Mouse (Mus musculus) liver, postnatal 0 days (tissue): ENCODE data around the gene Gm49661. TPM values are rescaled to one million over a fixed set of nuclear protein-coding genes. Genes with fewer than 3 reads are reported as not detected.

ENCODE experiments used
- ATAC-seq: fragments of 200-750 bp; cut with Nextera tagmentation; 2 replicates; pipeline ENCODE4 v1.8.0; 2017; ENCODE audit warnings: mild to moderate bottlenecking, moderate library complexity
- DNase-seq: peaks from one replicate; pipeline ENCODE4 v3.0.0-alpha.2; 2016
- H3K27ac ChIP-seq: fragments of 300-500 bp; sonication (generic); 2 replicates; pipeline ENCODE4 v1.5.1; 2014; ENCODE audit warnings: antibody characterized with exemption, moderate library complexity, mild to moderate bottlenecking, low read depth
- H3K27me3 ChIP-seq: fragments of 300-500 bp; sonication (generic); 2 replicates; pipeline ENCODE4 v1.6.1; 2014; ENCODE audit warnings: low read length, control low read depth, mixed read lengths; ENCODE audit not compliant: insufficient read depth
- H3K36me3 ChIP-seq: fragments of 300-500 bp; sonication (generic); replicated peaks from 2 replicates; pipeline ENCODE4 v1.6.1; 2014; ENCODE audit warnings: mild to moderate bottlenecking, control low read depth, low read length, moderate library complexity, mixed read lengths; ENCODE audit not compliant: insufficient read depth
- H3K4me1 ChIP-seq: fragments of 300-500 bp; sonication (generic); 2 replicates; pipeline ENCODE4 v1.6.1; 2014; ENCODE audit warnings: antibody characterized with exemption, mild to moderate bottlenecking, control low read depth; ENCODE audit not compliant: insufficient read depth
- H3K4me2 ChIP-seq: fragments of 300-500 bp; sonication (generic); 2 replicates; pipeline ENCODE4 v1.6.1; 2014; ENCODE audit warnings: low read depth, mild to moderate bottlenecking, low read length, moderate library complexity, mixed read lengths
- H3K4me3 ChIP-seq: fragments of 300-500 bp; sonication (generic); 2 replicates; pipeline ENCODE4 v1.5.1; 2014; ENCODE audit warnings: low read depth, low read length
- H3K9ac ChIP-seq: fragments of 300-500 bp; sonication (generic); replicated peaks from 2 replicates; pipeline ENCODE4 v1.6.1; 2014; ENCODE audit warnings: mild to moderate bottlenecking, moderate library complexity
- H3K9me3 ChIP-seq: fragments of 300-500 bp; sonication (generic); 2 replicates; pipeline ENCODE4 v1.6.1; 2016; ENCODE audit warnings: mild to moderate bottlenecking, control low read depth, low read length, mixed read lengths
- CTCF ChIP-seq: sonication (generic); IDR thresholded peaks from 2 replicates; pipeline ENCODE4 v1.5.1; 2016; ENCODE audit warnings: antibody characterized with exemption, low read depth
- EP300 ChIP-seq: IDR thresholded peaks from 2 replicates; pipeline ENCODE4 v1.6.1; 2016; ENCODE audit warnings: antibody characterized with exemption, low read depth, mild to moderate bottlenecking
- WGBS: fragments of 180-500 bp; shearing (Covaris S2); extraction: QIAGEN DNeasy Blood & Tissue Kit; methylation state at CpG from one replicate; pipeline ENCODE4 v1.1.7; 2014; ENCODE audit not compliant: insufficient replicate concordance; 5-methylcytosine and 5-hydroxymethylcytosine counted together
- polyA plus RNA-seq: library from polyadenylated mRNA; unstranded; fragments of >200 nt; fragmentation: Nextera tagmentation; extraction: Ambion mirVana; gene quantifications from 2 replicates; pipeline ENCODE4 v1.2.1, GENCODE M21; 2015

Gm49661 gene
- polyA plus RNA-seq, 1 experiment from 2014 or later, result not detected

- Histone ChIP-seq H3K9ac (no peak overlapping the region; the same call in 1 of the 2 replicates), H3K4me2 (peak overlapping the region; percentile 96), H3K4me3 (no peak overlapping the region), H3K27ac (peak overlapping the region; percentile 98), H3K4me1 (peaks cover 42% of the 10 kb centered on the region), H3K9me3 (no peaks in the 10 kb centered on the region), H3K36me3 (peaks cover 39% of the 10 kb centered on the region), H3K27me3 (no peaks in the 10 kb centered on the region)
- TF ChIP-seq EP300 (no peak), CTCF (no peak)
- no peak for DNase-seq
- WGBS, result 75% methylated on average over 1 of the region's 1 CpGs
- no peak for ATAC-seq
These were observed 3.8 kb upstream of the Gm49661 start for GRCm38 (mm10) chr8:84973079-84973478.

GRCm38 (mm10) chr8:84970913-84971312 lies 1.7 kb upstream of the Gm49661 start:
- H3K27ac ChIP-seq, result peak overlapping the region; percentile 98
- WGBS, result 41% methylated on average over 5 of the region's 5 CpGs
- peak; percentile 79 for DNase-seq
- no peaks in the 10 kb centered on the region for H3K9me3 ChIP-seq
- TF ChIP-seq EP300 (peak; percentile 96), CTCF (no peak)
- peaks cover 57% of the 10 kb centered on the region for H3K4me1 ChIP-seq
- peak overlapping the region; percentile 96 for H3K4me2 ChIP-seq
- peaks cover 39% of the 10 kb centered on the region for H3K36me3 ChIP-seq
- ATAC-seq, result peak; percentile 69
- peak overlapping the region; percentile 83 for H3K4me3 ChIP-seq
- no peaks in the 10 kb centered on the region for H3K27me3 ChIP-seq
- peak overlapping the region; percentile 91 for H3K9ac ChIP-seq

DNA sequence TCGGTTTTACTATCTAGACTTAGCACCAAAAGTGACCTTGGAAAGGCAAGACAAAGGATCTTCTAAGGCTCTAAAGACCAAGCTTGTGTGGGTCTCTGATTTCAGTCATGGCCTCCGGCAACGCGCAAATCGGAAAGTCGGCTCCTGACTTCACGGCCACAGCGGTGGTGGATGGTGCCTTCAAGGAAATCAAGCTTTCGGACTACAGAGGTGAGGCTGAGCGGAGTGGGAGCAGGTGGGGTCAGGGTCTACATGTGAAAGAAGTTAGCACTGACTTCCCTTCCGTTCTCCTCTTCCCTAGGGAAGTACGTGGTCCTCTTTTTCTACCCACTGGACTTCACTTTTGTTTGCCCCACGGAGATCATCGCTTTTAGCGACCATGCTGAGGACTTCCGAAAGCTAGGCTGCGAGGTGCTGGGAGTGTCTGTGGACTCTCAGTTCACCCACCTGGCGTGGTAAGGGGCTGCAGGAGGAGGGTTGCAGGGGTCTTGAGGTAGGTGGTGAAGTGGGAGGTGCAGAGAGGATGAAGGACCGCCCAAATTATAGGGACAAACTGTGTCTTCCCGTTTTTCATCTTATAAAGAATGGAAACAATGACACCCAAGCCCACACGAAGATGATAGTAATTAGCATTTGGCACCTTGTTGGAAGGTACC lies 1.0 kb upstream of the Gm49661 start:
- H3K9ac ChIP-seq, result peak overlapping the region; percentile 91
- no peak for ATAC-seq
- peaks cover 55% of the 10 kb centered on the region for H3K4me1 ChIP-seq
- H3K36me3 ChIP-seq, result peaks cover 39% of the 10 kb centered on the region
- H3K4me3 ChIP-seq, result peak overlapping the region; percentile 83
- peak; percentile 34 for DNase-seq
- no peaks in the 10 kb centered on the region for H3K27me3 ChIP-seq
- H3K9me3 ChIP-seq, result no peaks in the 10 kb centered on the region
- H3K4me2 ChIP-seq, result peak overlapping the region; percentile 96
- 10% methylated on average over 21 of the region's 21 CpGs for WGBS
- H3K27ac ChIP-seq, result peak overlapping the region; percentile 98
- no peak for TF ChIP-seq CTCF
- TF ChIP-seq EP300, result no peak

GRCm38 (mm10) chr8:84968650-84969049 lies 583 bp downstream of the Gm49661 start:
- Histone ChIP-seq H3K36me3 (peaks cover 26% of the 10 kb centered on the region), H3K27me3 (no peaks in the 10 kb centered on the region), H3K9ac (peak overlapping the region; percentile 91), H3K27ac (peak overlapping the region; percentile 98), H3K4me2 (peak overlapping the region; percentile 96), H3K4me1 (peaks cover 45% of the 10 kb centered on the region), H3K9me3 (no peaks in the 10 kb centered on the region), H3K4me3 (peak overlapping the region; percentile 83)
- 12% methylated on average over 2 of the region's 2 CpGs for WGBS
- TF ChIP-seq CTCF, result no peak
- TF ChIP-seq EP300, result no peak
- no peak for DNase-seq
- no peak for ATAC-seq

DNA sequence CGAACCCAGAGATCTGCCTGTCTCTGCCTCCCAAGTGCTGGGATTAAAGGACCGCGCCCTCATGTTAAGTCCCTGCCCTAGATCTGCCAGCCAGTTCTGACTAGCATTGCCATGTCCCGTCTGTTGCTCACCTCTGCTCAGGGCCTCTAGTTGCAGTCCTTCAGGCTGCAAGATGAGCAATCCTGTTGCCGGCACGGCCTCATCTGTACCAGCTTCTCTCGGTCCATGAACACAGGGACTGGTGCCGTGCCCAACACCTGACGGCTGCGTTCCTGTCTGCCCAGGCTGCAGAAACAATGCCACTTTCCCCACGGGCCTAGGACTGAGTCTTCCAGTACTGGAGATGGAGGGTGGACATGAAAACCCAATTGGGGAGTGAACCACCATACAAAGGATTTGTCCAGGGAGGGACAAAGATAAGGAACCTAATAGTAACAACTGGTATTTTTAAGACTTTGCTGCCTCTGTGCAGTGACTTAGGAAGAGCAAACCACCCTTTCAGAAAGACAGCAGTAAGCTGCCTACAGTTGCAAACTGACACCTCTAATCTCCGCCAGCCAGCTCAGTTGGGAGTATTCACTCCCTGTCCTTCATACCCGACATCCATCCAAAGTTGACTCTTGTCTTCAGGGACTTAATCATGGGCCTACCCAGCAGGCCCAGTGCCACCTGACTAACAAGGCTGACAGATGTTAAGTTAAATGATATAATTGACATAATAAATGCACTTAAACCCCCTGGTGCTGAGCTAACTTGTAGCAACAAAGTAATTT lies 1.5 kb downstream of the Gm49661 start:
- WGBS, result 86% methylated on average over 13 of the region's 13 CpGs
- no peak for TF ChIP-seq CTCF
- H3K4me2 ChIP-seq, result peak overlapping the region; percentile 96
- H3K4me1 ChIP-seq, result peaks cover 37% of the 10 kb centered on the region
- ATAC-seq (no peak), DNase-seq (no peak)
- no peaks in the 10 kb centered on the region for H3K27me3 ChIP-seq
- H3K9me3 ChIP-seq, result no peaks in the 10 kb centered on the region
- 0 out of 2 replicates have a peak overlapping the region, but pooled peaks have one; percentile 83 for H3K4me3 ChIP-seq
- peaks cover 19% of the 10 kb centered on the region for H3K36me3 ChIP-seq
- H3K27ac ChIP-seq, result peak overlapping the region; percentile 98
- peak overlapping the region; percentile 91; the same call in 1 of the 2 replicates for H3K9ac ChIP-seq

GRCm38 (mm10) chr8:84966603-84967002 lies 2.6 kb downstream of the Gm49661 start:
- no peak for TF ChIP-seq EP300
- peak overlapping the region; percentile 97 for H3K4me2 ChIP-seq
- H3K9ac ChIP-seq, result no peak overlapping the region; the same call in 1 of the 2 replicates
- H3K4me1 ChIP-seq, result peaks cover 37% of the 10 kb centered on the region
- H3K27ac ChIP-seq, result peak overlapping the region; percentile 98
- peak overlapping the region; percentile 2; the same call in 1 of the 2 replicates for H3K4me3 ChIP-seq
- 14% methylated on average over 3 of the region's 3 CpGs for WGBS
- DNase-seq (no peak), ATAC-seq (no peak)
- H3K36me3 ChIP-seq, result peaks cover 13% of the 10 kb centered on the region
- H3K27me3 ChIP-seq, result no peaks in the 10 kb centered on the region
- no peaks in the 10 kb centered on the region for H3K9me3 ChIP-seq
